Mouse (Mus musculus) kidney, adult 2 months (tissue): Measurements from ENCODE around the gene Hivep2.

Source experiments
- CTCF ChIP-seq: fragments of 200-500 bp; conservative IDR thresholded peaks from 2 replicates; pipeline ENCODE4 v1.5.1; 2011; ENCODE audit warnings: low read depth, mild to moderate bottlenecking, control low read depth, low read length, moderate library complexity, mixed read lengths; ENCODE audit not compliant: insufficient read depth, insufficient read length
- POLR2A ChIP-seq: fragments of 200-500 bp; IDR thresholded peaks from one replicate; pipeline ENCODE4 v1.6.1; 2011; ENCODE audit warnings: low read depth, low read length, control low read depth

- TF ChIP-seq POLR2A (no peak), CTCF (no peak)
Observed at GRCm38 (mm10) chr10:14064759-14065395, 99.0 kb downstream of the Hivep2 start.
